ENCODE assay signal across 8 mouse cellular contexts in genomic region chr11:68553981-68554471, GRCm38 (mm10). TPM values are rescaled to one million over a fixed set of nuclear protein-coding genes. Genes with fewer than 3 reads are reported as not detected.
DNase-seq lines count a peak whose midpoint lies in the region; ATAC-seq and TF ChIP-seq lines count a peak whose summit lies in the region.
"Had no signal": no experiment of that assay in that cellular context is flagged by ENCODE, and none has a peak within 500 bp of the region (broad histone marks: within the 10 kb centered on the region; RNA-seq: fewer than 3 reads in every experiment).

No protein-coding gene starts in this region.

- peak; percentile 45 for DNase-seq in left cerebral cortex, postnatal 4 days
- no peak for DNase-seq in left cerebral cortex, adult 8-10 months (ENCODE audit: low spot score in 2 of 2)
- DNase-seq in NIH3T3 (ENCODE audit: low read depth), result peak; percentile 61
- no peak for DNase-seq in liver, embryonic 14.5 days (ENCODE audit: low read depth in 3 of 3, low spot score in 3 of 3)
- DNase-seq in thymus, postnatal 36 days, result peak; percentile 66 to 70
- no peak for DNase-seq in Muller cell, postnatal 12 days (ENCODE audit: inconsistent ontology term)

- intact Hi-C loops in left cerebral cortex, postnatal 4 days (cut with DNase I), result no loop called here

- H3K27me3 ChIP-seq in liver, embryonic 14.5 days (ENCODE audit: control insufficient read depth, insufficient read depth, low read length), result no peaks in the 10 kb centered on the region
- H3K27me3 ChIP-seq: lung, embryonic 15.5 days had no signal

- no peak for ATAC-seq in liver, embryonic 14.5 days (ENCODE audit: insufficient read depth)

- no peak overlapping the region for H3K4me3 ChIP-seq in brown adipose tissue, adult 24 weeks (ENCODE audit: insufficient read depth, low read depth, low read length)
- H3K4me3 ChIP-seq in liver, embryonic 14.5 days (ENCODE audit: insufficient read depth in 1 of 2, low read depth in 2 of 2, low read length in 2 of 2), result no peak overlapping the region
- H3K4me3 ChIP-seq: lung, embryonic 15.5 days had no signal

- no peaks in the 10 kb centered on the region for H3K4me1 ChIP-seq in brown adipose tissue, adult 24 weeks (ENCODE audit: control insufficient read depth, insufficient read depth, insufficient read length, low read length)
- H3K4me1 ChIP-seq in liver, embryonic 14.5 days (replicated peaks; ENCODE audit: control insufficient read depth in 2 of 2, insufficient read depth in 2 of 2, low read length in 1 of 2), result no peaks in the 10 kb centered on the region

- H3K9ac ChIP-seq in liver, embryonic 14.5 days (replicated peaks), result no peak overlapping the region
- H3K9ac ChIP-seq: lung, embryonic 15.5 days had no signal

- H3K4me2 ChIP-seq in liver, embryonic 14.5 days (ENCODE audit: low read depth), result no peak overlapping the region
- H3K4me2 ChIP-seq: lung, embryonic 15.5 days had no signal

- H3K27ac ChIP-seq in brown adipose tissue, adult 24 weeks (replicated peaks; ENCODE audit: low read depth, low read length), result 0 out of 2 replicates have a peak overlapping the region, but pooled peaks have one; percentile 5
- no peak overlapping the region for H3K27ac ChIP-seq in liver, embryonic 14.5 days
- H3K27ac ChIP-seq: lung, embryonic 15.5 days had no signal

- TF ChIP-seq EP300 in liver, embryonic 14.5 days (IDR thresholded peaks at IDR 0.05; ENCODE audit: low read depth), result no peak

- no peaks in the 10 kb centered on the region for H3K9me3 ChIP-seq in liver, embryonic 14.5 days (ENCODE audit: control insufficient read depth, low read length)
- H3K9me3 ChIP-seq: lung, embryonic 15.5 days had no signal

- no peaks in the 10 kb centered on the region for H3K36me3 ChIP-seq in liver, embryonic 14.5 days (replicated peaks; ENCODE audit: control insufficient read depth, insufficient read depth, low read depth)
- H3K36me3 ChIP-seq: lung, embryonic 15.5 days had no signal

- TF ChIP-seq CTCF in liver, embryonic 14.5 days (IDR thresholded peaks at IDR 0.05; ENCODE audit: low read depth), result peak; percentile 31; the same call in 1 of the 2 replicates

- WGBS in liver, embryonic 14.5 days (ENCODE audit: insufficient replicate concordance), result 29% methylated on average over 8 of the region's 8 CpGs

RNA-seq across cellular contexts. Expression of gene Mfsd6l, which starts 2.0 kb away (rescaled TPM):
- under 1 TPM in 1 of 2 experiments, not detected in 1; 0.16 TPM for total RNA-seq in left cerebral cortex, postnatal 4 days (2021)
- total RNA-seq in left cerebral cortex, adult 8-10 months (2022), result under 1 TPM in 2 of 4 experiments, not detected in 2; 0.16 to 0.23 TPM
- polyA plus RNA-seq in brown adipose tissue, adult 24 weeks (2012; ENCODE audit: insufficient read depth, insufficient read length, missing spikeins), result not detected in 2 replicates
- 0.06 and 0.07 TPM in 2 replicates for polyA plus RNA-seq in liver, embryonic 14.5 days (2012; rRNA removed)
- polyA plus RNA-seq in liver, embryonic 14.5 days (2014; fragmentation: Nextera tagmentation; extraction: Ambion mirVana), result 0.06 TPM in 1 of 2 replicates, not detected in the other

RNA-seq across cellular contexts. Expression of gene Ccdc42, which starts 32.8 kb away (rescaled TPM):
- total RNA-seq in left cerebral cortex, postnatal 4 days (2021), result under 1 TPM in 1 of 2 experiments, not detected in 1; 0.52 TPM
- total RNA-seq in left cerebral cortex, adult 8-10 months (2022), result 1 to 10 TPM; 1.0 to 1.6 (median 1.4) TPM
- polyA plus RNA-seq in brown adipose tissue, adult 24 weeks (2012; ENCODE audit: insufficient read depth, insufficient read length, missing spikeins), result not detected in 2 replicates
- polyA plus RNA-seq in liver, embryonic 14.5 days (2012; rRNA removed), result 0.04 and 0.13 TPM in 2 replicates
- 0.13 TPM in 1 of 2 replicates, not detected in the other for polyA plus RNA-seq in liver, embryonic 14.5 days (2014; fragmentation: Nextera tagmentation; extraction: Ambion mirVana)

RNA-seq across cellular contexts. Expression of gene Pik3r6, which starts 51.2 kb away (rescaled TPM):
- 1 to 10 TPM; 1.9 to 2.6 TPM for total RNA-seq in left cerebral cortex, postnatal 4 days (2021)
- total RNA-seq in left cerebral cortex, adult 8-10 months (2022), result 1 to 10 TPM; 3.1 to 4.8 (median 3.6) TPM
- polyA plus RNA-seq in brown adipose tissue, adult 24 weeks (2012; ENCODE audit: insufficient read depth, insufficient read length, missing spikeins), result 1.7 and 3.3 TPM in 2 replicates
- polyA plus RNA-seq in liver, embryonic 14.5 days (2012; rRNA removed), result 1.2 and 1.3 TPM in 2 replicates
- polyA plus RNA-seq in liver, embryonic 14.5 days (2014; fragmentation: Nextera tagmentation; extraction: Ambion mirVana), result 0.87 and 1.5 TPM in 2 replicates

Comparison
In these comparisons a context has a peak if more than half of its experiments do, and no peak if none do; other contexts are left out.
1. DNase-seq: peak in left cerebral cortex, postnatal 4 days (single experiment), NIH3T3 (single experiment) and thymus, postnatal 36 days (2 of 2); none in left cerebral cortex, adult 8-10 months (0 of 2), liver, embryonic 14.5 days (0 of 3) and Muller cell, postnatal 12 days (single experiment).